Mouse (Mus musculus) midbrain, embryonic 12.5 days (tissue): ENCODE measurements around the gene Hamp. TPM values are rescaled to one million over a fixed set of nuclear protein-coding genes. Genes with fewer than 3 reads are reported as not detected.
A peak's percentile ranks its signal among the peaks of the same experiment; 100 is the strongest.
"Not testable (repeated sequence)": the region's sequence is repeated elsewhere in the genome, so short reads cannot be mapped to it uniquely, and the experiment has no call there.

Source experiments
- ATAC-seq: fragments of 200-750 bp; cut with Nextera tagmentation; 2 replicates; pipeline ENCODE4 v1.8.0; 2017; ENCODE audit warnings: low read depth, moderate TSS enrichment, moderate library complexity; ENCODE audit not compliant: low FRiP score
- H3K27ac ChIP-seq: fragments of 300-500 bp; sonication (generic); replicated peaks from 2 replicates; pipeline ENCODE4 v1.5.1; 2016; ENCODE audit warnings: mild to moderate bottlenecking
- H3K27me3 ChIP-seq: fragments of 300-500 bp; sonication (generic); 2 replicates; pipeline ENCODE4 v1.6.1; 2016; ENCODE audit warnings: mild to moderate bottlenecking
- H3K36me3 ChIP-seq: fragments of 300-500 bp; sonication (generic); 2 replicates; pipeline ENCODE4 v1.6.1; 2016
- H3K4me1 ChIP-seq: fragments of 300-500 bp; sonication (generic); 2 replicates; pipeline ENCODE4 v1.6.1; 2016
- H3K4me2 ChIP-seq: fragments of 300-500 bp; sonication (generic); replicated peaks from 2 replicates; pipeline ENCODE4 v1.6.1; 2016; ENCODE audit warnings: mild to moderate bottlenecking, moderate library complexity
- H3K4me3 ChIP-seq: fragments of 300-500 bp; sonication (generic); 2 replicates; pipeline ENCODE4 v1.5.1; 2016; ENCODE audit warnings: mild to moderate bottlenecking
- H3K9ac ChIP-seq: fragments of 300-500 bp; sonication (generic); replicated peaks from 2 replicates; pipeline ENCODE4 v1.6.1; 2016; ENCODE audit warnings: mild to moderate bottlenecking, moderate library complexity
- H3K9me3 ChIP-seq: fragments of 300-500 bp; sonication (generic); 2 replicates; pipeline ENCODE4 v1.6.1; 2016; ENCODE audit warnings: mild to moderate bottlenecking
- WGBS: fragments of 180-500 bp; shearing (Covaris S2); methylation state at CpG from one replicate; pipeline ENCODE4 v1.1.7; 2016; 5-methylcytosine and 5-hydroxymethylcytosine counted together
- polyA plus RNA-seq: library from polyadenylated mRNA; unstranded; fragments of >200 nt; fragmentation: Nextera tagmentation; extraction: Ambion mirVana; gene quantifications from 2 replicates; pipeline ENCODE4 v1.2.1, GENCODE M21; 2016

Hamp gene
- polyA plus RNA-seq, 1 experiment from 2014 or later, result not detected

- Histone ChIP-seq H3K4me1 (peaks cover 21% of the 10 kb centered on the region), H3K4me3 (peak overlapping the region; percentile 98), H3K27ac (peak overlapping the region; percentile 98; the same call in 1 of the 2 replicates), H3K9me3 (no peaks in the 10 kb centered on the region), H3K36me3 (peaks cover 64% of the 10 kb centered on the region), H3K9ac (peak overlapping the region; percentile 100; the same call in 1 of the 2 replicates), H3K27me3 (no peaks in the 10 kb centered on the region), H3K4me2 (peak overlapping the region; percentile 62)
- no peak for ATAC-seq
- WGBS, result 90% methylated on average over 12 of the region's 12 CpGs
These were observed 11.2 kb upstream of the Hamp start for GRCm38 (mm10) chr7:30954971-30955520.

GRCm38 (mm10) chr7:30954036-30954435 is 10.2 kb upstream of the Hamp start:
- Histone ChIP-seq H3K4me3 (no peak overlapping the region), H3K27me3 (no peaks in the 10 kb centered on the region), H3K4me1 (peaks cover 21% of the 10 kb centered on the region), H3K9me3 (no peaks in the 10 kb centered on the region), H3K27ac (no peak overlapping the region), H3K4me2 (no peak overlapping the region), H3K36me3 (peaks cover 69% of the 10 kb centered on the region), H3K9ac (no peak overlapping the region)
- WGBS, result 87% methylated on average over 3 of the region's 3 CpGs
- no peak for ATAC-seq

- H3K9me3 ChIP-seq, result no peaks in the 10 kb centered on the region
- peaks cover 68% of the 10 kb centered on the region for H3K36me3 ChIP-seq
- peaks cover 18% of the 10 kb centered on the region for H3K4me1 ChIP-seq
- no peak overlapping the region for H3K9ac ChIP-seq
- H3K27me3 ChIP-seq, result no peaks in the 10 kb centered on the region
- H3K4me3 ChIP-seq, result no peak overlapping the region
- H3K27ac ChIP-seq, result no peak overlapping the region
- WGBS, result 90% methylated on average over 6 of the region's 6 CpGs
- no peak for ATAC-seq
- no peak overlapping the region for H3K4me2 ChIP-seq
These were observed 9.6 kb upstream of the Hamp start for GRCm38 (mm10) chr7:30953459-30953858.

- H3K9me3 ChIP-seq, result no peaks in the 10 kb centered on the region
- no peak overlapping the region for H3K4me3 ChIP-seq
- WGBS, result 93% methylated on average over 16 of the region's 16 CpGs
- H3K9ac ChIP-seq, result no peak overlapping the region
- no peak overlapping the region for H3K4me2 ChIP-seq
- peaks cover 64% of the 10 kb centered on the region for H3K36me3 ChIP-seq
- peaks cover 11% of the 10 kb centered on the region for H3K4me1 ChIP-seq
- no peaks in the 10 kb centered on the region for H3K27me3 ChIP-seq
- H3K27ac ChIP-seq, result no peak overlapping the region
- no peak for ATAC-seq
These were observed 8.8 kb upstream of the Hamp start for GRCm38 (mm10) chr7:30952441-30953265.

GRCm38 (mm10) chr7:30949902-30950301 is 6.1 kb upstream of the Hamp start:
- not testable (repeated sequence) for H3K27me3 ChIP-seq, ATAC-seq, H3K9ac ChIP-seq, H3K9me3 ChIP-seq, H3K4me2 ChIP-seq, H3K27ac ChIP-seq, H3K4me1 ChIP-seq, H3K4me3 ChIP-seq
- H3K36me3 ChIP-seq, result peaks cover 80% of the 10 kb centered on the region
- 94% methylated on average over 3 of the region's 3 CpGs for WGBS

GRCm38 (mm10) chr7:30945876-30946275 is 2.0 kb upstream of the Hamp start:
- Histone ChIP-seq H3K4me2 (no peak overlapping the region), H3K27ac (no peak overlapping the region), H3K4me1 (no peaks in the 10 kb centered on the region), H3K27me3 (no peaks in the 10 kb centered on the region), H3K9me3 (no peaks in the 10 kb centered on the region), H3K36me3 (peaks cover 40% of the 10 kb centered on the region), H3K9ac (no peak overlapping the region), H3K4me3 (no peak overlapping the region)
- 95% methylated on average over 7 of the region's 7 CpGs for WGBS
- no peak for ATAC-seq

GRCm38 (mm10) chr7:30945466-30945865 is 1.6 kb upstream of the Hamp start:
- not testable (repeated sequence) for H3K27ac ChIP-seq, H3K27me3 ChIP-seq, H3K4me1 ChIP-seq, ATAC-seq, H3K9me3 ChIP-seq, H3K4me2 ChIP-seq, H3K4me3 ChIP-seq, H3K9ac ChIP-seq
- peaks cover 35% of the 10 kb centered on the region for H3K36me3 ChIP-seq
- 96% methylated on average over 7 of the region's 7 CpGs for WGBS

- not testable (repeated sequence) for H3K9ac ChIP-seq, H3K27ac ChIP-seq, H3K9me3 ChIP-seq, H3K4me3 ChIP-seq, H3K4me1 ChIP-seq, H3K27me3 ChIP-seq, ATAC-seq, H3K4me2 ChIP-seq
- H3K36me3 ChIP-seq, result peaks cover 28% of the 10 kb centered on the region
- WGBS, result 82% methylated on average over 2 of the region's 2 CpGs
These were observed 874 bp upstream of the Hamp start for GRCm38 (mm10) chr7:30944706-30945105.

GRCm38 (mm10) chr7:30942365-30942764 is 1.5 kb downstream of the Hamp start:
- ATAC-seq, H3K27ac ChIP-seq, H3K9ac ChIP-seq, H3K4me3 ChIP-seq, H3K4me2 ChIP-seq, H3K4me1 ChIP-seq, H3K9me3 ChIP-seq, H3K27me3 ChIP-seq: not testable (repeated sequence)
- WGBS, result 56% methylated on average over 3 of the region's 3 CpGs
- peaks cover 16% of the 10 kb centered on the region for H3K36me3 ChIP-seq

- H3K4me3 ChIP-seq, H3K4me1 ChIP-seq, H3K4me2 ChIP-seq, H3K9me3 ChIP-seq, H3K36me3 ChIP-seq, ATAC-seq, H3K27ac ChIP-seq, H3K27me3 ChIP-seq, H3K9ac ChIP-seq: not testable (repeated sequence)
- 96% methylated on average over 1 of the region's 1 CpGs for WGBS
These were observed 3.8 kb downstream of the Hamp start for GRCm38 (mm10) chr7:30940070-30940469.

- not testable (repeated sequence) for ATAC-seq, H3K27me3 ChIP-seq, H3K9me3 ChIP-seq, H3K27ac ChIP-seq, H3K9ac ChIP-seq, H3K4me2 ChIP-seq, H3K4me3 ChIP-seq, H3K4me1 ChIP-seq, H3K36me3 ChIP-seq
- 87% methylated on average over 6 of the region's 6 CpGs for WGBS
These were observed 8.3 kb downstream of the Hamp start for GRCm38 (mm10) chr7:30935422-30936099.

- not testable (repeated sequence) for H3K9me3 ChIP-seq, H3K4me1 ChIP-seq, H3K9ac ChIP-seq, H3K27me3 ChIP-seq, H3K36me3 ChIP-seq, ATAC-seq, H3K4me2 ChIP-seq, H3K4me3 ChIP-seq, H3K27ac ChIP-seq
- 77% methylated on average over 2 of the region's 2 CpGs for WGBS
These were observed 19.3 kb downstream of the Hamp start, which contains the start of gene Hamp2 for GRCm38 (mm10) chr7:30924581-30924980. TSS of gene Hamp2 (minus strand) at chr7:30924681.
